Mouse (Mus musculus) gonadal fat pad, adult 2 months (tissue): ENCODE data around the gene Slc12a1. TPM values are rescaled to one million over a fixed set of nuclear protein-coding genes. Genes with fewer than 3 reads are reported as not detected.

ENCODE experiments used
- DNase-seq: peaks from one replicate; pipeline ENCODE4 v3.0.0-alpha.2; 2012; ENCODE audit warnings: low read depth
- polyA plus RNA-seq: library from polyadenylated mRNA; depleted of rRNA; stranded (reverse); fragments of >200 nt; gene quantifications from 2 replicates; pipeline ENCODE4 v1.2.3, GENCODE M21; 2012; rRNA removed

Gene Slc12a1
- polyA plus RNA-seq, 1 experiment, result not detected

- DNase-seq, result no peak
These were observed 102.3 kb downstream of the Slc12a1 start for GRCm38 (mm10) chr2:125254630-125255029.

- DNase-seq, result no peak
These were observed 103.6 kb downstream of the Slc12a1 start for GRCm38 (mm10) chr2:125255886-125256285.

GRCm38 (mm10) chr2:125259230-125260120, 107.2 kb downstream of the Slc12a1 start:
- DNase-seq, result no peak

- no peak for DNase-seq
These were observed 108.0 kb downstream of the Slc12a1 start for GRCm38 (mm10) chr2:125260326-125260725.

GRCm38 (mm10) chr2:125263056-125263455, 110.8 kb downstream of the Slc12a1 start:
- no peak for DNase-seq

GRCm38 (mm10) chr2:125263753-125264152, 111.4 kb downstream of the Slc12a1 start:
- no peak for DNase-seq

GRCm38 (mm10) chr2:125268876-125269275, 116.6 kb downstream of the Slc12a1 start:
- no peak for DNase-seq

GRCm38 (mm10) chr2:125275617-125276016, 123.3 kb downstream of the Slc12a1 start:
- no peak for DNase-seq

GRCm38 (mm10) chr2:125276692-125277091, 124.4 kb downstream of the Slc12a1 start:
- DNase-seq, result no peak

- peak; percentile 47 for DNase-seq
These were observed 126.2 kb downstream of the Slc12a1 start for GRCm38 (mm10) chr2:125278474-125278873.

Other genes with a start within 250 kb of the Slc12a1 start
- 0.14 TPM in 1 of 2 replicates, not detected in the other for gene Slc24a5, start 84.4 kb upstream of the Slc12a1 start, polyA plus RNA-seq
- gene Myef2, start 28.8 kb upstream of the Slc12a1 start, polyA plus RNA-seq, result 5.2 and 7.5 TPM in 2 replicates
- gene Ctxn2, start 15.8 kb upstream of the Slc12a1 start, polyA plus RNA-seq, result not detected in 2 replicates
- gene Dut, start 94.7 kb downstream of the Slc12a1 start, polyA plus RNA-seq, result 17.8 and 23.0 TPM in 2 replicates